In the genomic region with DNA sequence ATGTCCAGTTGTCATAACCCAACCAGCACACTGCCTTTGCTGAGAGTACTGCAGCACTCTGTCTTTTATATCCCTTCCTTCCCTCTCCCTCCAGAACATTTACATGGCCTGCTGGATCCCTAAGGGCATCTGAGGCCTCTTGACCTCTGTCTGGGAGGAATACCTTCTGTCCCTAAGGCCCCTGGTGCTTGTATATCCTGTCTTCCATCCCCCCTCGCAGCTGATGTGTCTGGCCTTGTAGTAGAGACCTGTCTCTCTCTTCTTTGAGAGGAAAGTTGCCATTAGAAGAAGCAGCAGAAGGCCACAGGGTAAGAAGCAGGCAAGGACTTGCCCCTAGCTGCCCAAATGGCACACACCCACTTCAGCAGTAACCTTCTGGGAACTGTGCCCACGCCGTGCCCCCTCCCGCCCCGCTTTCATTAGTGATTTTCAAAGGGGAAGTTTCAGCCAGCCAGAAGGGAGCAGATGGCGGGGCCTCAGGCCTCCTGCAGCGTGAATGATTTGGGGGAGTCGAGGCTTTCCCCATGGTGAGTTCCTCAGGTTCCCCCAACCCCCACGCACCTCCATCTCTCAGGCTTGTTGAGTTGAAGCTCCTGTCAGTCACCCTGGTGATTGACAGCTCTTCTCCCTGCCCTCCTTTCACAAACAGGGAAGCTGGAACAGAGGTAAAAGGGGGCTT, we compare ENCODE assay signal across 9 mouse cellular contexts. TPM values are rescaled to one million over a fixed set of nuclear protein-coding genes. Genes with fewer than 3 reads are reported as not detected.
DNase-seq lines count a peak whose midpoint lies in the region; ATAC-seq and TF ChIP-seq lines count a peak whose summit lies in the region.
"Had no signal": no experiment of that assay in that cellular context is flagged by ENCODE, and none has a peak within 500 bp of the region (broad histone marks: within the 10 kb centered on the region; RNA-seq: fewer than 3 reads in every experiment).

No protein-coding gene starts in this region.

- no peak overlapping the region for H3K4me3 ChIP-seq in CH12.LX (replicated peaks in 1 of 3; ENCODE audit: low read depth in 2 of 3, low read length in 2 of 3, poor library complexity in 1 of 3)
- H3K4me3 ChIP-seq in heart, embryonic 12.5 days, result no peak overlapping the region
- H3K4me3 ChIP-seq in thymus, adult 2 months (ENCODE audit: control insufficient read depth, insufficient read depth, low read length), result no peak overlapping the region

- no peak for ATAC-seq in heart, embryonic 12.5 days (ENCODE audit: insufficient number of reproducible peaks, low FRiP score)

- intact Hi-C loops in gastrocnemius, postnatal 14 days (cut with DNase I; ENCODE audit: low total_unique reads), result no loop called here
- intact Hi-C loops in left cerebral cortex, postnatal 4 days (cut with DNase I), result no loop called here

- H3K79me2 ChIP-seq in CH12.LX (replicated peaks; ENCODE audit: control insufficient read depth, extremely low read depth, insufficient read depth, poor library complexity, severe bottlenecking), result 0 out of 2 replicates have a peak, but pooled peaks cover 2% of the 10 kb centered on the region

- no peak for TF ChIP-seq POLR2A in CH12.LX (IDR thresholded peaks at IDR 0.05; ENCODE audit: low read depth, low read length)
- TF ChIP-seq POLR2A in thymus, adult 2 months (IDR thresholded peaks at IDR 0.05; ENCODE audit: control insufficient read depth, extremely low read depth, insufficient read depth, low read length, poor library complexity), result no peak

- H3K4me2 ChIP-seq in CH12.LX (ENCODE audit: insufficient read depth, low read depth, poor library complexity, severe bottlenecking), result peak overlapping the region; percentile 67
- peak overlapping the region; percentile 41 for H3K4me2 ChIP-seq in heart, embryonic 12.5 days

- peak overlapping the region; percentile 28; the same call in 1 of the 2 replicates for H3K27ac ChIP-seq in CH12.LX (ENCODE audit: insufficient read depth, low read depth)
- peak overlapping the region; percentile 80 for H3K27ac ChIP-seq in heart, embryonic 12.5 days (ENCODE audit: poor library complexity, severe bottlenecking)
- H3K27ac ChIP-seq in thymus, adult 2 months (ENCODE audit: control insufficient read depth, insufficient read depth, low read length), result no peak overlapping the region

- H3K27me3 ChIP-seq in CH12.LX (replicated peaks), result no peaks in the 10 kb centered on the region
- H3K27me3 ChIP-seq in heart, embryonic 12.5 days (replicated peaks), result no peaks in the 10 kb centered on the region
- no peaks in the 10 kb centered on the region for H3K27me3 ChIP-seq in thymus, adult 2 months (ENCODE audit: control insufficient read depth, insufficient read depth, low read length)

- TF ChIP-seq EP300 in CH12.LX (IDR thresholded peaks at IDR 0.05; ENCODE audit: low read length), result no peak

- no peaks in the 10 kb centered on the region for H3K9me3 ChIP-seq in CH12.LX (replicated peaks; ENCODE audit: low read length)
- no peaks in the 10 kb centered on the region for H3K9me3 ChIP-seq in heart, embryonic 12.5 days (replicated peaks)

- in situ Hi-C loops in CH12.LX (cut with MboI; ENCODE audit: low pct_ligation_motif_present, low pct_unique_long_range_greater_than_20kb, low sequenced_read_pairs), result no loop called here

- peaks cover 14 to 31% of the 10 kb centered on the region in 2 experiments for H3K4me1 ChIP-seq in CH12.LX (ENCODE audit: control insufficient read depth in 1 of 2, insufficient read depth in 2 of 2)
- peaks cover 23% of the 10 kb centered on the region for H3K4me1 ChIP-seq in heart, embryonic 12.5 days (replicated peaks)
- peaks cover 12% of the 10 kb centered on the region for H3K4me1 ChIP-seq in thymus, adult 2 months (replicated peaks; ENCODE audit: control insufficient read depth, insufficient read depth, low read length)

- 23% methylated on average over 9 of the region's 9 CpGs for WGBS in heart, embryonic 12.5 days
- WGBS in thymus, adult 2 months, result 18% methylated on average over 9 of the region's 9 CpGs

- peak overlapping the region; percentile 53; the same call in 1 of the 2 replicates for H3K9ac ChIP-seq in CH12.LX (ENCODE audit: insufficient read depth, low read depth)
- H3K9ac ChIP-seq in heart, embryonic 12.5 days, result no peak overlapping the region

- DNase-seq in gastrocnemius, postnatal 14 days, result peak; percentile 41
- no peak for DNase-seq in gastrocnemius, adult 8-10 months (ENCODE audit: low spot score in 2 of 2)
- no peak for DNase-seq in CH12.LX (ENCODE audit: extremely low read depth)
- DNase-seq in cerebellum, postnatal 4 days (ENCODE audit: low spot score in 2 of 2), result peak; percentile 42 to 74
- DNase-seq in left cerebral cortex, postnatal 4 days, result peak; percentile 91
- DNase-seq in neural tube, embryonic 10.5 days (ENCODE audit: extremely low spot score, low spot score), result peak; percentile 60
- DNase-seq in thymus, adult 2 months, result no peak

- H3K36me3 ChIP-seq in CH12.LX (replicated peaks in 1 of 2; ENCODE audit: control insufficient read depth in 1 of 2, insufficient read depth in 1 of 2, low read length in 1 of 2), result peaks cover 3 to 15% of the 10 kb centered on the region in 2 experiments
- no peaks in the 10 kb centered on the region for H3K36me3 ChIP-seq in heart, embryonic 12.5 days
- no peaks in the 10 kb centered on the region for H3K36me3 ChIP-seq in thymus, adult 2 months (ENCODE audit: control insufficient read depth, insufficient read depth, low read length)

- dilution Hi-C loops in CH12.LX (cut with MboI; ENCODE audit: extremely low pct_ligation_motif_present, extremely low pct_unique_long_range_greater_than_20kb, low sequenced_read_pairs), result no loop called here

- TF ChIP-seq RAD21 in CH12.LX (IDR thresholded peaks at IDR 0.05; ENCODE audit: low read depth, low read length), result no peak

- TF ChIP-seq CTCF in CH12.LX (conservative IDR thresholded peaks at IDR 0.05 in 1 of 2, IDR thresholded peaks at IDR 0.05 in 1 of 2; ENCODE audit: low read depth in 2 of 2, low read length in 2 of 2), result no peak
- TF ChIP-seq CTCF in thymus, adult 2 months (IDR thresholded peaks at IDR 0.05; ENCODE audit: borderline replicate concordance, control insufficient read depth, extremely low read depth, insufficient read depth, low read length, poor library complexity), result no peak

TF ChIP-seq in CH12.LX, 34 proteins besides CTCF, POLR2A, EP300 and RAD21:
- TF ChIP-seq ZKSCAN1 (IDR thresholded peaks at IDR 0.05; ENCODE audit: borderline replicate concordance, low read depth, low read length) (no peak), TCF12 (IDR thresholded peaks at IDR 0.05; ENCODE audit: low read depth, low read length) (0 out of 2 replicates have a peak, but pooled peaks have one; percentile 21), IRF4 (IDR thresholded peaks at IDR 0.05; ENCODE audit: low read depth, low read length) (peak; percentile 26; the same call in 1 of the 2 replicates), ZMIZ1 (IDR thresholded peaks at IDR 0.05; ENCODE audit: low read depth, low read length) (no peak)

RNA-seq across cellular contexts. Expression of a gene that starts 33.3 kb away (rescaled TPM):
- 10 to 100 TPM; 41.1 to 76.7 TPM for total RNA-seq in gastrocnemius, postnatal 14 days (2021)
- 10 to 100 TPM; 23.6 to 35.7 (median 27.6) TPM for total RNA-seq in gastrocnemius, adult 8-10 months (2022)
- total RNA-seq in CH12.LX (2012; rRNA removed) (15.1 and 17.2 TPM in 2 replicates), CH12.LX (2014; rRNA removed) (11.8 and 12.7 TPM in 2 replicates)
- polyA plus RNA-seq in CH12.LX (2012; ENCODE audit: insufficient read length, low read depth), result 52.5 and 188 TPM in 2 replicates
- 53.5 and 56.3 TPM in 2 replicates for polyA plus RNA-seq in heart, embryonic 12.5 days (2016; fragmentation: Nextera tagmentation; extraction: Ambion mirVana)
- 10 to 100 TPM; 83.3 to 85.0 TPM for total RNA-seq in left cerebral cortex, postnatal 4 days (2021)
- 104 and 127 TPM in 2 replicates for polyA plus RNA-seq in thymus, adult 2 months (2012; rRNA removed)

RNA-seq across cellular contexts. Expression of a gene that starts 44.2 kb away (rescaled TPM):
- total RNA-seq in gastrocnemius, postnatal 14 days (2021), result not detected
- total RNA-seq in gastrocnemius, adult 8-10 months (2022), result not detected
- total RNA-seq in CH12.LX (2012; rRNA removed), result not detected in 2 replicates
- not detected in 2 replicates for total RNA-seq in CH12.LX (2014; rRNA removed)
- not detected in 2 replicates for polyA plus RNA-seq in CH12.LX (2012; ENCODE audit: insufficient read length, low read depth)
- not detected in 2 replicates for polyA plus RNA-seq in heart, embryonic 12.5 days (2016; fragmentation: Nextera tagmentation; extraction: Ambion mirVana)
- total RNA-seq in left cerebral cortex, postnatal 4 days (2021), result 1 to 10 TPM; 1.1 to 1.3 TPM
- 0.27 and 0.34 TPM in 2 replicates for polyA plus RNA-seq in thymus, adult 2 months (2012; rRNA removed)
- total RNA-seq: gastrocnemius, postnatal 4 days had no signal

Comparison
In these comparisons a context has a peak if more than half of its experiments do, and no peak if none do; other contexts are left out.
1. DNase-seq: peak in gastrocnemius, postnatal 14 days (single experiment), cerebellum, postnatal 4 days (2 of 2), left cerebral cortex, postnatal 4 days (single experiment) and neural tube, embryonic 10.5 days (single experiment); none in gastrocnemius, adult 8-10 months (0 of 2), CH12.LX (single experiment) and thymus, adult 2 months (single experiment).